Comparison of ENCODE assay signal across 8 mouse cellular contexts in the genomic region with DNA sequence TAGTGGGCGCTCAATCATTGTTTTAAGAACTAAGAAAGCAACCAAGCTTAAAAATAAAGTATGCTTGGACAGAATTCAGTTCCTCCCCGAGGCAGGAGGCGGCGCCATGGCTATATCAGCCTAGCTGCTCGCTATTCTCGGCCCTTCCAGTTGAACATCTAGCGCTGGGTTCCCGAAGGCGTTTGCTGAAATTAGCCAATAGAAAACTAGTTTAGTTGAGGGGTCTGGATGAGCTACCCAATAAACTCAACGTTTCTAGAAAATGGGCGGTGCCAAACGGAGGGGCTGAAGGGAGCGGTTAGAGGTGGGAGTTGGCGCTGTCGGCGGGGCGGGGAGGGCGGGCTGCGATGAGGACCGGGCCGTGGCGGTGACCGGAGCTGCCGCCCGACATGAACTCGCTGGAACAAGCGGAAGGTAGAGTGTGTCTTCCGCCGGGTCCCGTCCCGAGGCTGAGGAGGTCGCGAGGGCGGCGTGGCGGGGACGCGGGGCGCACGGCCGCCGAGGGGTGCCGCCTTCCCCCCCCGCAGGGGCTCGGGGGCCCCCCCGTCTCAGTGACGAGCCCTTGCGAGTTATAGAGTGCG. TPM values are rescaled to one million over a fixed set of nuclear protein-coding genes. Genes with fewer than 3 reads are reported as not detected.
DNase-seq lines count a peak whose midpoint lies in the region; ATAC-seq and TF ChIP-seq lines count a peak whose summit lies in the region.

A gene (plus strand): TSS at position 314 of the 581 bp plus-strand sequence.

- no peaks in the 10 kb centered on the region; the same call in 1 of the 2 replicates for H3K27me3 ChIP-seq in ES-Bruce4 (ENCODE audit: control insufficient read depth, insufficient read depth, low read length, poor library complexity, severe bottlenecking)
- H3K27me3 ChIP-seq in forebrain, embryonic 13.5 days = no peaks in the 10 kb centered on the region
- H3K27me3 ChIP-seq in liver, postnatal 0 days (ENCODE audit: insufficient read depth, low read length) = no peaks in the 10 kb centered on the region
- H3K27me3 ChIP-seq in neural tube, embryonic 14.5 days (ENCODE audit: control insufficient read depth, insufficient read depth, low read length) = no peaks in the 10 kb centered on the region

- peak; percentile 99 for DNase-seq in heart, postnatal 10 days
- DNase-seq in large intestine, adult 2 months (ENCODE audit: low read depth, low spot score) = peak; percentile 99
- DNase-seq in liver, postnatal 0 days = peak; percentile 92
- DNase-seq in testis, postnatal 10 days (ENCODE audit: low spot score) = peak; percentile 93

- no peaks in the 10 kb centered on the region for H3K4me1 ChIP-seq in ES-Bruce4 (ENCODE audit: control insufficient read depth, insufficient read depth, low read length)
- peaks cover 14% of the 10 kb centered on the region for H3K4me1 ChIP-seq in forebrain, embryonic 13.5 days
- peaks cover 5% of the 10 kb centered on the region for H3K4me1 ChIP-seq in liver, postnatal 0 days (ENCODE audit: insufficient read depth)
- H3K4me1 ChIP-seq in neural tube, embryonic 14.5 days (ENCODE audit: control insufficient read depth, insufficient read depth, low read length) = peaks cover 5% of the 10 kb centered on the region; the same call in 1 of the 2 replicates

- intact Hi-C loops in heart, postnatal 10 days (cut with DNase I) = loop anchor here (5.0 kb wide), 1 partner anchor 124 kb away; no protein-coding TSS in a partner anchor

- TF ChIP-seq POLR2A in ES-Bruce4 (IDR thresholded peaks at IDR 0.05; ENCODE audit: insufficient read depth, low read length) = peak; percentile 60

- peaks cover 20% of the 10 kb centered on the region for H3K36me3 ChIP-seq in ES-Bruce4 (ENCODE audit: control insufficient read depth, insufficient read depth, low read length, poor library complexity, severe bottlenecking)
- peaks cover 21% of the 10 kb centered on the region for H3K36me3 ChIP-seq in forebrain, embryonic 13.5 days (ENCODE audit: poor library complexity, severe bottlenecking)
- peaks cover 11% of the 10 kb centered on the region for H3K36me3 ChIP-seq in liver, postnatal 0 days (replicated peaks; ENCODE audit: insufficient read depth, low read length)
- H3K36me3 ChIP-seq in neural tube, embryonic 14.5 days (ENCODE audit: control insufficient read depth, insufficient read depth, low read length) = peaks cover 7% of the 10 kb centered on the region; the same call in 1 of the 2 replicates

- peak; percentile 58 for TF ChIP-seq CTCF in ES-Bruce4 (IDR thresholded peaks at IDR 0.05; ENCODE audit: low read depth, low read length)
- peak; percentile 86 for TF ChIP-seq CTCF in liver, postnatal 0 days (IDR thresholded peaks at IDR 0.05; ENCODE audit: low read depth)

- no peak for TF ChIP-seq EP300 in ES-Bruce4 (IDR thresholded peaks at IDR 0.05; ENCODE audit: insufficient read depth, low read depth, low read length)
- TF ChIP-seq EP300 in liver, postnatal 0 days (IDR thresholded peaks at IDR 0.05; ENCODE audit: low read depth) = peak; percentile 83; the same call in 1 of the 2 replicates

- peak within 1 kb of the TSS; percentile 97 for H3K4me3 ChIP-seq in ES-Bruce4 (ENCODE audit: low read depth, low read length)
- H3K4me3 ChIP-seq in forebrain, embryonic 13.5 days = peak within 1 kb of the TSS; percentile 96
- peak within 1 kb of the TSS; percentile 99 for H3K4me3 ChIP-seq in liver, postnatal 0 days (ENCODE audit: low read depth, low read length)
- H3K4me3 ChIP-seq in neural tube, embryonic 14.5 days (ENCODE audit: low read depth, low read length) = peak within 1 kb of the TSS; percentile 72

- peak within 1 kb of the TSS; percentile 72 for H3K4me2 ChIP-seq in forebrain, embryonic 13.5 days
- peak within 1 kb of the TSS; percentile 83 for H3K4me2 ChIP-seq in liver, postnatal 0 days (ENCODE audit: low read depth, low read length)
- peak within 1 kb of the TSS; percentile 69 for H3K4me2 ChIP-seq in neural tube, embryonic 14.5 days (ENCODE audit: low read depth, low read length)

- ATAC-seq in cerebellum, adult (ENCODE audit: insufficient number of reproducible peaks, low FRiP score, low TSS enrichment) = peak; percentile 100
- peak; percentile 100 for ATAC-seq in forebrain, embryonic 13.5 days
- ATAC-seq in liver, postnatal 0 days = peak; percentile 100
- peak; percentile 99 for ATAC-seq in neural tube, embryonic 14.5 days (ENCODE audit: low read depth)

- WGBS in forebrain, embryonic 13.5 days = under 1% methylated on average over 43 of the region's 49 CpGs
- under 1% methylated on average over 49 of the region's 49 CpGs for WGBS in large intestine, adult 2 months
- under 1% methylated on average over 49 of the region's 49 CpGs for WGBS in liver, postnatal 0 days (ENCODE audit: insufficient replicate concordance)
- WGBS in neural tube, embryonic 14.5 days = under 1% methylated on average over 49 of the region's 49 CpGs

- H3K9me3 ChIP-seq in ES-Bruce4 (replicated peaks; ENCODE audit: control insufficient read depth, insufficient read depth, low read length, poor library complexity, severe bottlenecking) = no peaks in the 10 kb centered on the region
- no peaks in the 10 kb centered on the region for H3K9me3 ChIP-seq in forebrain, embryonic 13.5 days (replicated peaks)
- H3K9me3 ChIP-seq in liver, postnatal 0 days (ENCODE audit: low read length) = no peaks in the 10 kb centered on the region
- H3K9me3 ChIP-seq in neural tube, embryonic 14.5 days (ENCODE audit: control insufficient read depth, low read length) = no peaks in the 10 kb centered on the region

- H3K9ac ChIP-seq in ES-Bruce4 (ENCODE audit: low read depth, poor library complexity, severe bottlenecking) = peak within 1 kb of the TSS; percentile 100
- peak within 1 kb of the TSS; percentile 97 for H3K9ac ChIP-seq in forebrain, embryonic 13.5 days
- peak within 1 kb of the TSS; percentile 97 for H3K9ac ChIP-seq in liver, postnatal 0 days (replicated peaks)
- peak within 1 kb of the TSS; percentile 68 for H3K9ac ChIP-seq in neural tube, embryonic 14.5 days (replicated peaks; ENCODE audit: low read depth, low read length)

- H3K27ac ChIP-seq in ES-Bruce4 (ENCODE audit: insufficient read depth, low read length) = no peak within 1 kb of the TSS
- peak within 1 kb of the TSS; percentile 59 for H3K27ac ChIP-seq in forebrain, embryonic 13.5 days
- peak within 1 kb of the TSS; percentile 93 for H3K27ac ChIP-seq in liver, postnatal 0 days (ENCODE audit: low read depth)
- H3K27ac ChIP-seq in neural tube, embryonic 14.5 days (ENCODE audit: low read depth, low read length) = peak within 1 kb of the TSS; percentile 62; the same call in 1 of the 2 replicates

RNA-seq across cellular contexts. Expression of the gene that starts here (rescaled TPM):
- polyA plus RNA-seq in ES-Bruce4 (2011; ENCODE audit: insufficient read depth, insufficient read length, low read depth, missing spikeins) = 40.6 and 40.7 TPM in 2 replicates
- polyA plus RNA-seq in forebrain, embryonic 13.5 days (2015; fragmentation: Nextera tagmentation; extraction: Ambion mirVana) = 53.7 and 54.0 TPM in 2 replicates
- 10 to 100 TPM; 27.4 to 31.6 TPM for total RNA-seq in heart, postnatal 10 days (2021)
- polyA plus RNA-seq in large intestine, adult 2 months (2012; rRNA removed) = 11.5 and 17.4 TPM in 2 replicates
- polyA plus RNA-seq in liver, postnatal 0 days (2015; fragmentation: Nextera tagmentation; extraction: Ambion mirVana) = 17.4 and 19.1 TPM in 2 replicates
- polyA plus RNA-seq in neural tube, embryonic 14.5 days (2014; fragmentation: Nextera tagmentation; extraction: Ambion mirVana) = 25.3 and 27.3 TPM in 2 replicates
